Mouse (Mus musculus): ENCODE data around the gene Prlr. TPM values are rescaled to one million over a fixed set of nuclear protein-coding genes. Genes with fewer than 3 reads are reported as not detected.

Gene Prlr
- total RNA-seq, 4 experiments from 2014 or later = 0.04 to 0.32 (median 0.16) TPM

- DNase-seq (ENCODE audit: low spot score in 2 of 2) = no peak
Observed at GRCm38 (mm10) chr15:10228636-10229035, 51.6 kb downstream of the Prlr start.

- DNase-seq (ENCODE audit: low spot score in 2 of 2) = no peak
Observed at GRCm38 (mm10) chr15:10235977-10236376, 58.9 kb downstream of the Prlr start.

DNA sequence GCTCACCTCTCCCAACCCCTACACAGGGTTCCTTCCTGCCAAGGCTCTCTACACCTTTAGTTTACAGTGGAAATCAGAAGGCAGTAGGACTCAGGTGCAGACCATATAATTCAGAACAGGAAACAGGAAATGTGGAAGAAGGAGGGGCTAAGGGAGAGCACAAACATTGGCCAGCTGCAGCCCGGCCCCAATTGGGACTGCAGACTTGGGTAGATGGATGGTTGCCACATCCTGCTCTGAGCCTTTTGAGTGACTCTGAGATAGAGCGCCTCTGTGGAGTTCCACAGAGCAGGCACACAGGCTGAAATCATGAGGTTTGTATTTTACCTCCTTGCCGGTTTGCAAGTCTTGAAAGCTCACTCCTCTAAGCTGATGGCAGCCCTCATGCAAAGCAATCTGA, 59.8 kb downstream of the Prlr start:
- DNase-seq (ENCODE audit: low spot score in 2 of 2) = no peak

GRCm38 (mm10) chr15:10238454-10238853, 61.4 kb downstream of the Prlr start:
- DNase-seq (ENCODE audit: low spot score in 2 of 2) = no peak

GRCm38 (mm10) chr15:10240228-10240795, 63.3 kb downstream of the Prlr start:
- no peak for DNase-seq (ENCODE audit: low spot score in 2 of 2)

DNA sequence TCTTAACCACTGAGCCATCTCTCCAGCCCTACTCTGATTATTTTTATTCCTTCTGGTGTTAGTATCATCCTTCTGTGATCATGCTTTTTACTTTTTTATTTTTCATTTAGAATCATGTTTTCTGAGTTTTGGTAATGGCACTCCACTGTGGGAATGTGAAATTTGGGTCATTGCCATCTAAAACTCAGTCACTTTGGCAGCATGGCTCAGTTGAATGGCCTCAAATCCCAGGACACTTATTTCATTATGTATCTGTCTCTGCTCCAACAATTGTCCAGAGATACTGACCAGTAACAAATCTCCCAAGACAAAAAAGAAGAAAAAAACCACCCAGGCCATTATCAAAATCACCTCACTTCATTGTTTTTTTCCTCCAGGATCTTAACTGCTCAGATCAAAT, 65.2 kb downstream of the Prlr start:
- DNase-seq (ENCODE audit: low spot score in 2 of 2) = no peak

DNA sequence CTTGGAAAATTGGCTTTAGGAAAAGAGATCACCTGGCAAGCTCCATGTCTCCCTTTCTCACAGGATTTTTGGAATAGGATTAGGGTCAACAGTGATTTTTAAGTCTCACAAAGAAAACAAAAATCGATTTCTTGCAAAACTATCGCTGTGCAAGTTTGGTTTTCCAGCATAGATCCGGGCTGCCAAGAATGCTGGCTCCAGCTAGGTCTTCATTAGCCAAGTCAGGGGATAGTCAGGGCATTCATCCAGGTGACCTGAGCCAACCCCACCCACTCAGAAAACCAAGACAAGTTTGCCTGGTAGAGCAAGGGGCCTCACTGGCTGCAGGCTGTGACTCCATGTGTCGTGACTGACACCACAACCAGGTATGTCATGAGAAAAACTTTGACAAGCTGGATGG, 72.2 kb downstream of the Prlr start:
- DNase-seq (ENCODE audit: low spot score in 2 of 2) = peak in 1 of 2 experiments; percentile 10

DNA sequence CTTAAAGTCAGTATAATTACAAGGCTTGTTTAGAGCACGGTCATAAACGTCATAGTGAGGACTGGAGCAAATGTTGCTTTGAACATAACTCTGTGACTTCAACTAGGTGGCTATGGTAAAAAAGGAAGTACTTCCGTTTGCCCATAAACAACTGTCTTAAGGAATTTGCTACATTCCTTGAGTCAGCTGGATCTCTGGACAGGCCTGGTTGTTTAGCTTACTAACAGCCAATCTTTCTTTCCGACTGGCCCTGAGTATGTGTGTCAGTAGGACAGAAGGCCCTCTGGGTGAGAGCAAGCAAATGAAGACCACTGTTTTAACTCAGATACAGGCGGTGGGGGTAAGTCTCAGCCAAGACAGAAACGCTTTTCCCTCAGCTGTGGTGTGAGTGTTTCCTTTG, 73.7 kb downstream of the Prlr start:
- DNase-seq (ENCODE audit: low spot score in 2 of 2) = no peak

GRCm38 (mm10) chr15:10252526-10252925, 75.5 kb downstream of the Prlr start:
- DNase-seq (ENCODE audit: low spot score in 2 of 2) = no peak

GRCm38 (mm10) chr15:10262219-10262618, 85.2 kb downstream of the Prlr start:
- DNase-seq (ENCODE audit: low spot score in 2 of 2) = no peak

GRCm38 (mm10) chr15:10262641-10263040, 85.6 kb downstream of the Prlr start:
- no peak for DNase-seq (ENCODE audit: low spot score in 2 of 2)

DNA sequence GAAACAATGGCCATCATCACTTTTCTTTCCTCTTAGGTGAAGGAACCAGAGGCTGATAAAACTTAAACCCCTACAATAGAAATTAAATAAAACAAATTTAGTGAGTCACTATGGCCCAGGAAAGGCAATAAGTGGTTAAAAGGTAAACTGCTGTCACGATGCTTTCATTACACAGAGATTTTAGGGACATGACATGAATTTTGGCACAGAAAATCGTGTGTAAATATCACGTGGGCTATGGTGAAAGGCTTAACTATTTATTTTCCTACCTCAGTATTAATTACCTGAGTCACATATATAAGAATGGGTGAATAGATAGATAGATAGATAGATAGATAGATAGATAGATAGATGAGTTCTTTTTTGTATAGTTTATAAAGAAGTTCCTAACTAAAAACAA, 86.4 kb downstream of the Prlr start:
- DNase-seq (ENCODE audit: low spot score in 2 of 2) = no peak

DNA sequence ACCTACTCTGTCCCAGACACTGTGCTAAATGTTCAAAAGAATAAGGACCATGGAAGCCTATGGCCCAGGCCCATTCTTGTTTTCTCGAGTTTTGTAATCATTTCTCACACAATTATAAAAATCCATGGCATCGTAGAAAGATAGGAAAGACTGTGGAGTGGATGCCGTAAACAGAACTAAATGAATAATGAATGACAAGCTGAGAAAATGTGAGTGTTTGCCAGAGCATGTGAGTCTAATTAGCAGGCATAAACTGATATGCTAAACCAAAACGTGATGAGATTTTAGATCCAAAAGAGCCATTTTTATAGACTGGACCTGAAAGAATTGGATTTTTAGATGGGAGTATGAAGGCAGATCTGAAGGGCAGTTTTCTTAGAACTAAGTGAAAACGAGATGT, 87.8 kb downstream of the Prlr start:
- no peak for DNase-seq (ENCODE audit: low spot score in 2 of 2)

DNA sequence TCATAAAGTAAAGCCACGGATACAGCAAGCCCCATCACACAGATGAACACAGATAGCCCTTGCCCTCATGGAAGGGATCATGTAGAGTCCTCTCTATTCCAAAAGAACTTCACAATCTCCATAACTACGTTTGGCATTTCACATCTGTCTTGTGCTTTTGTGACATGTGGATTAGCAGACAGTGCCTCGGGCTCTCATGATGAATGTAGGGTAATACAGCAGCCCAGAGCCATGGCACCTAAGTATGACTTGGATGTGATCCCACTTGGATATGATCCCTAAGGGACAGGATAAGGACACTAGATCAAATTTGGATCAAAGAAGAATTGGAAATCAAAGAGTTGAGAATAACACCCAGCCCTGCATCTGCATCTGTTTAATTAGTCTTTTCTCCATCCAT, 90.2 kb downstream of the Prlr start:
- DNase-seq (ENCODE audit: low spot score in 2 of 2) = no peak

DNA sequence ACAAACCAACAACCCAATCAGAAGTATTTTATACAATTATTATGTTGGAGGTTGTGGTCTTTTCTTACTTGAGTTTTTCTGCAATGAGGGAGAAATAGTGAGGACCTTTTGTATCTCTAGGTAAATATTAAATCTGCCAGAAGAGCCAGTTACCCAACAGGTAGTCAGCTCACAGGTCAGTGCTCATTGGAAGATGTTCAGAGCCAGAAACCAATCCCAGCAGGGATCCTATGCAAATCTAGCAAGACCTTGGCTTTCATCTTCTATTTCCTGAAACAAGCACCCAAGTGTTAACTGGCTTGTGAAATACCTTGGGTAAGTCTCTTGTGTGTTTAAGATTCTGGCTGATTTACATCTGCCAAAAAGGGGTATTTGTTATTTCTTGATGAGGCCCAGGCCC, 99.3 kb downstream of the Prlr start:
- DNase-seq (ENCODE audit: low spot score in 2 of 2) = no peak

- no peak for DNase-seq (ENCODE audit: low spot score in 2 of 2)
Observed at GRCm38 (mm10) chr15:10277461-10277860, 100.4 kb downstream of the Prlr start.

- no peak for DNase-seq (ENCODE audit: low spot score in 2 of 2)
Observed at GRCm38 (mm10) chr15:10281546-10281945, 104.5 kb downstream of the Prlr start.

- no peak for DNase-seq (ENCODE audit: low spot score in 2 of 2)
Observed at GRCm38 (mm10) chr15:10283661-10284060, 106.6 kb downstream of the Prlr start.

DNA sequence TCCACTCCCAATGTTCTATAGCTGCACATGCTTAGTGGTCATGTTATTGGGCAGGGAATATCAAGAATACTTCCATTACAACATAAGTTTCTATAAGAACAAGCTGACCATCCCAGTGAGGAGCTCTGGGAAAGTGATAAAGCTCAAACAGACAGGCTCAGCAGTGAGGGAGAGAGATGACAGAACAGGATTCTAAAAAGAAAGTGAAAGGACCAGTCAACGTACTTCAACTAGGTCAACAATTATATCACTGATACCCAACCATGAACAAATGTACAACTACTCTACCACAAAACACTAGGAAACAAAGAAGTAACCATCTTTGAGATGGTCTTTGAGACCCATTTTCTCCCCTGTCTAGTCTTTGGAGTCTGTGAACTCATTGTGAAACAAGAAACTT, 119.5 kb downstream of the Prlr start:
- no peak for DNase-seq (ENCODE audit: low spot score in 2 of 2)

GRCm38 (mm10) chr15:10298058-10298457, 121.0 kb downstream of the Prlr start:
- DNase-seq (ENCODE audit: low spot score in 2 of 2) = no peak

DNA sequence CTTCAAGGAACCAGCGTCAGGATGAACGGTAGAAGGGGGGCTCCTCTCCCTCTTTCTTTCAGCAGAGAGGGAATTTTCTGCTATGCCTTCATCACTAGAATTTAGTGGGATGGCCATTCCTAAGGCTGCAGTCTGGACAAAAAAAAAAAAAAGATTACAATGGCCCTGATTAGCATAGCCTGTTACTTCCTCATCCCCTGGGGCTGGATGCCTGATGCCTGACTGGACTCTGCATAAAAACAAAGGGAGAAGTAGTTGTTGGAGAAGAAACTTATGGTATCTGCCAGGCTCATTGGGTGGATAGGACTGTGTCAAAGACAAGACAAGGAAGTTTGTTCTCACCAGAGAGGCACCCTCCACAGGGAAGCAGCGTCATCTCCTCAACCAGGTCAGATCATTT, 122.4 kb downstream of the Prlr start:
- no peak for DNase-seq (ENCODE audit: low spot score in 2 of 2)

- DNase-seq (ENCODE audit: low spot score in 2 of 2) = no peak
Observed at GRCm38 (mm10) chr15:10306461-10306860, 129.4 kb downstream of the Prlr start.

DNA sequence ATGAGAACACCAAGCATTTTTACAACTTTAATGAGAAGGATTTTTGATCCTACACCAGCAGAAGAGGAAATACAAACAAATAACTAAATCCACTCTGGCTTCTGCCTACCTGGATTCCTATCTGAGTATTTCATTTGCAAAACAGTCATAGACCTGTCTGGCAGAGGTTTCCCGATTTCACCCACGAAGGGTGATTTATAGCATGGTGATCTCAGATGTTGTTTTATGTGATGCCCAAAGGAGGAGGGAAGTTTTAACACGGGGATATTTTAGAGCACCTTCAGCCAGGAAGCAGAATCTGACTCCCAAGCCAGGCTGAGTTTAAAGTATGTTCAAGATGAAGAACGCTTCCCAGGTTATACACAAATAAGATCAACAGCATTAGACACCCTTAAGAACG, 134.8 kb downstream of the Prlr start:
- no peak for DNase-seq (ENCODE audit: low spot score in 2 of 2)
